Mouse (Mus musculus) spleen, adult 2 months (tissue): ENCODE measurements at regions not wholly inside any gene's neighbourhood (a gene's known extent, or its start where the extent isn't known, plus 50 kb on each side); places are given as distances from the start of the nearest gene placed in this dataset.

Source experiments
- DNase-seq, 2 experiments: peaks; one replicate each; pipeline versions ENCODE4 v3.0.0 to v3.0.0-alpha.2; 2012 to 2021; ENCODE audit warnings: low spot score in 2 of 2, low read depth in 1 of 2
- H3K27ac ChIP-seq: fragments of 200-500 bp; 2 replicates; pipeline ENCODE4 v1.5.1; 2012; ENCODE audit warnings: low read length, inconsistent platforms; ENCODE audit not compliant: insufficient read depth
- H3K27me3 ChIP-seq: fragments of 200-500 bp; 2 replicates; pipeline ENCODE4 v1.6.1; 2012; ENCODE audit warnings: mild to moderate bottlenecking, moderate library complexity, low read length, inconsistent platforms; ENCODE audit not compliant: control insufficient read depth, insufficient read depth
- H3K36me3 ChIP-seq: fragments of 200-500 bp; 2 replicates; pipeline ENCODE4 v1.6.1; 2012; ENCODE audit warnings: mild to moderate bottlenecking, low read length, inconsistent platforms; ENCODE audit not compliant: control insufficient read depth, insufficient read depth
- H3K4me1 ChIP-seq: fragments of 200-500 bp; 2 replicates; pipeline ENCODE4 v1.6.1; 2011; ENCODE audit warnings: inconsistent platforms; ENCODE audit not compliant: control insufficient read depth, insufficient read depth, insufficient read length
- H3K4me3 ChIP-seq: fragments of 200-500 bp; 2 replicates; pipeline ENCODE4 v1.5.1; 2011; ENCODE audit warnings: mild to moderate bottlenecking, inconsistent platforms; ENCODE audit not compliant: insufficient read depth, insufficient read length; ENCODE audit errors: extremely low read depth
- CTCF ChIP-seq: fragments of 200-500 bp; IDR thresholded peaks from 2 replicates; pipeline ENCODE4 v1.5.1; 2011; ENCODE audit warnings: mild to moderate bottlenecking, inconsistent platforms; ENCODE audit not compliant: insufficient read depth, insufficient read length, insufficient replicate concordance; ENCODE audit errors: extremely low read depth
- POLR2A ChIP-seq: fragments of 200-500 bp; IDR thresholded peaks from 2 replicates; pipeline ENCODE4 v1.6.1; 2011; ENCODE audit warnings: low read depth, low read length, inconsistent platforms
- WGBS: fragments of 180-500 bp; shearing (Covaris S2); methylation state at CpG from one replicate; pipeline ENCODE4 v1.1.7; 2018; 5-methylcytosine and 5-hydroxymethylcytosine counted together

GRCm38 (mm10) chr2:147688742-147689141, 327.0 kb downstream of the Pax1 start:
- Histone ChIP-seq H3K27ac (no peak overlapping the region), H3K4me1 (no peaks in the 10 kb centered on the region), H3K27me3 (no peaks in the 10 kb centered on the region), H3K36me3 (no peaks in the 10 kb centered on the region), H3K4me3 (no peak overlapping the region)
- no peak for DNase-seq
- TF ChIP-seq CTCF: no peak
- no peak for TF ChIP-seq POLR2A
- WGBS: 16% methylated on average over 6 of the region's 6 CpGs

DNA sequence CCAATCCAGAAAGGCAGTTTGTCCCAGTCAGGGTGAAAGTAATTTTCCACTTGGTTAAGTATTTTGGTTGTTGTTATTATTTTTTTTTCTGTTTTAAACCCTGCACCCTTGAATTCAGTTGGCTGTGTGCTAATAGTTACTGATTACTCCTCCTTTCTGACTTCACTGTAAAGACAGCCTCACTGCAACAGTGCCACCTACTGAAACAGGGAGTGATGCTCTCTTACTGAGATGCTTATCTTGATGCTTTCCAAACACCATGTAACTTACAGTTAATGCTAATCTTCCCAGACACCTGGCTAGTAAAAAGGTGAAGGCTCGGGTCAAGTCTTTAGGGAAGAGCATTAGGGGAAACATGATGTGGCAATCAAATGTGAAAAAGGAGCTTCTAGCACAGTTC, 294.9 kb downstream of the Pax1 start:
- TF ChIP-seq CTCF (no peak), POLR2A (no peak)
- H3K27me3 ChIP-seq: no peaks in the 10 kb centered on the region
- no peak for DNase-seq
- no peak overlapping the region for H3K4me3 ChIP-seq
- H3K4me1 ChIP-seq: no peaks in the 10 kb centered on the region
- no peak overlapping the region for H3K27ac ChIP-seq
- H3K36me3 ChIP-seq: no peaks in the 10 kb centered on the region
- 25% methylated on average over 1 of the region's 1 CpGs for WGBS

GRCm38 (mm10) chr2:147650229-147650628, 288.5 kb downstream of the Pax1 start:
- no peak for TF ChIP-seq POLR2A
- no peak for TF ChIP-seq CTCF
- no peak overlapping the region for H3K4me3 ChIP-seq
- no peak overlapping the region for H3K27ac ChIP-seq
- H3K4me1 ChIP-seq: no peaks in the 10 kb centered on the region
- no peaks in the 10 kb centered on the region for H3K36me3 ChIP-seq
- no peaks in the 10 kb centered on the region for H3K27me3 ChIP-seq
- DNase-seq: no peak
- WGBS: 77% methylated on average over 3 of the region's 3 CpGs

GRCm38 (mm10) chr2:147647972-147648371, 286.2 kb downstream of the Pax1 start:
- no peak for DNase-seq
- 84% methylated on average over 8 of the region's 8 CpGs for WGBS
- no peak overlapping the region for H3K27ac ChIP-seq
- no peaks in the 10 kb centered on the region for H3K36me3 ChIP-seq
- H3K27me3 ChIP-seq: no peaks in the 10 kb centered on the region
- H3K4me3 ChIP-seq: no peak overlapping the region
- TF ChIP-seq CTCF: no peak
- no peak for TF ChIP-seq POLR2A
- no peaks in the 10 kb centered on the region for H3K4me1 ChIP-seq

GRCm38 (mm10) chr2:147647506-147647905, 285.8 kb downstream of the Pax1 start:
- TF ChIP-seq POLR2A (no peak), CTCF (no peak)
- H3K4me1 ChIP-seq: no peaks in the 10 kb centered on the region
- no peak overlapping the region for H3K27ac ChIP-seq
- no peaks in the 10 kb centered on the region for H3K36me3 ChIP-seq
- no peaks in the 10 kb centered on the region for H3K27me3 ChIP-seq
- 82% methylated on average over 4 of the region's 4 CpGs for WGBS
- H3K4me3 ChIP-seq: no peak overlapping the region
- no peak for DNase-seq

GRCm38 (mm10) chr2:147637882-147638281, 276.2 kb downstream of the Pax1 start:
- TF ChIP-seq CTCF (no peak), POLR2A (no peak)
- Histone ChIP-seq H3K4me1 (no peaks in the 10 kb centered on the region), H3K36me3 (no peaks in the 10 kb centered on the region), H3K27ac (no peak overlapping the region), H3K27me3 (no peaks in the 10 kb centered on the region), H3K4me3 (no peak overlapping the region)
- DNase-seq: no peak
- WGBS: 71% methylated on average over 1 of the region's 1 CpGs

DNA sequence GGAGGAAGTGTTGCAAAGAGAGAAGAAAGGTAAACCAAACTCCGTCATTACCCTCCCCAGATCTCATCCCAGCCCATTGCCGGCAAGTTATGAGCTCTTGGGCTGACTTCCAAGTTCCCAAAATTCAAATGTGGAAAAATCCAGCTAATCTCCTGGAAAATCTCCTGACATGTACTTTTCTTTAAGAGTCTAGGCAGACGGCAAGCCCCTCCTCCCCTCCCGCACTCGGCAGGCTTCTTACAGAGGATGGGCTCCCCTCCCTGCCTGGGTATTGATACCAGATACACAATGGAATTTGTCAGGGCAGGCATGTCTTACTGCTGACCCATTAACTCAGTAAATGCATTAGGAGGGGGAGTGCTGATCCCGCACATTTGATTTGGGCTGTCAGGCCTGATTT, 271.0 kb downstream of the Pax1 start:
- no peaks in the 10 kb centered on the region for H3K27me3 ChIP-seq
- H3K4me1 ChIP-seq: no peaks in the 10 kb centered on the region
- WGBS: 88% methylated on average over 6 of the region's 6 CpGs
- no peak overlapping the region for H3K27ac ChIP-seq
- DNase-seq: no peak
- no peak overlapping the region for H3K4me3 ChIP-seq
- TF ChIP-seq CTCF (no peak), POLR2A (no peak)
- H3K36me3 ChIP-seq: no peaks in the 10 kb centered on the region
